Mouse (Mus musculus) forebrain, embryonic 11.5 days (tissue): ENCODE results near the gene Tdo2. TPM values are rescaled to one million over a fixed set of nuclear protein-coding genes. Genes with fewer than 3 reads are reported as not detected.

ENCODE experiments used
- ATAC-seq: fragments of 200-750 bp; cut with Nextera tagmentation; replicated peaks from 2 replicates; pipeline ENCODE4 v1.8.0; 2017; ENCODE audit warnings: moderate TSS enrichment; ENCODE audit not compliant: low FRiP score
- DNase-seq: peaks from one replicate; pipeline ENCODE4 v3.0.0-alpha.2; 2017; ENCODE audit warnings: low spot score
- H3K27ac ChIP-seq: fragments of 300-500 bp; sonication (generic); 2 replicates; pipeline ENCODE4 v1.5.1; 2014; ENCODE audit warnings: low read depth, low read length
- H3K27me3 ChIP-seq: fragments of 300-500 bp; sonication (generic); 2 replicates; pipeline ENCODE4 v1.6.1; 2014; ENCODE audit warnings: mild to moderate bottlenecking, low read length, mixed read lengths; ENCODE audit not compliant: control insufficient read depth, insufficient read depth
- H3K36me3 ChIP-seq: fragments of 300-500 bp; sonication (generic); 2 replicates; pipeline ENCODE4 v1.6.1; 2014; ENCODE audit warnings: mild to moderate bottlenecking, low read length, moderate library complexity, mixed read lengths; ENCODE audit not compliant: control insufficient read depth, insufficient read depth
- H3K4me1 ChIP-seq: fragments of 300-500 bp; sonication (generic); replicated peaks from 2 replicates; pipeline ENCODE4 v1.6.1; 2014; ENCODE audit warnings: low read length, mixed read lengths; ENCODE audit not compliant: control insufficient read depth, insufficient read depth
- H3K4me2 ChIP-seq: fragments of 300-500 bp; sonication (generic); 2 replicates; pipeline ENCODE4 v1.6.1; 2014; ENCODE audit warnings: low read depth, mild to moderate bottlenecking, low read length, moderate library complexity, mixed read lengths; ENCODE audit not compliant: severe bottlenecking
- H3K4me3 ChIP-seq: fragments of 300-500 bp; sonication (generic); 2 replicates; pipeline ENCODE4 v1.5.1; 2014; ENCODE audit warnings: low read depth, low read length
- H3K9ac ChIP-seq: fragments of 300-500 bp; sonication (generic); 2 replicates; pipeline ENCODE4 v1.6.1; 2014; ENCODE audit warnings: low read length
- H3K9me3 ChIP-seq: fragments of 300-500 bp; sonication (generic); 2 replicates; pipeline ENCODE4 v1.6.1; 2016; ENCODE audit warnings: low read length, mixed read lengths; ENCODE audit not compliant: control insufficient read depth
- WGBS: fragments of 180-500 bp; shearing (Covaris S2); extraction: QIAGEN DNeasy Blood & Tissue Kit; methylation state at CpG from one replicate; pipeline ENCODE4 v1.1.7; 2014; 5-methylcytosine and 5-hydroxymethylcytosine counted together
- polyA plus RNA-seq: library from polyadenylated mRNA; unstranded; fragments of >200 nt; fragmentation: Nextera tagmentation; extraction: Ambion mirVana; gene quantifications from 2 replicates; pipeline ENCODE4 v1.2.1, GENCODE M21; 2014

Tdo2 gene
- not detected in 2 replicates for polyA plus RNA-seq

DNA sequence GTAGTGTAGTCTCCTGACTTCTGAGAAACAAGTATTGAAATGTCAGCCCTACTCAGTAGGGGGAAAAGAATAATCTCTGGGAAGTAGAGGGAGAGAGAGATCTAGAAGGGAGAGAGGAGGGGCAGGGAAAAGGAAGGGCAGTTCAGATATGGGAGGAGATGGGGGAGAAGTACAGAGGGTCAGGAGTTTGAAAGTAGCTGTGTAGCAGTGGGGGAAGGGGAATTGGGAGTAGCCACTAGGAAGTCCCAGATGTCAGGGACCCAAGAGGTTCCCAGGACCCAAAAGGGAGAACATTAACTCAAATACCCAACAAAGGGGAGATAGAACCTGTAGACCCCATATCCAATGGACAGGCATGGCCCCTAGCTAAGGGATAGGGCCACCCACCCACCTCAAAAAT is at the start of gene Tdo2:
TSS of gene Tdo2 (minus strand) at position 101 of the 400 bp plus-strand sequence.
- no peak for DNase-seq
- H3K4me2 ChIP-seq, result no peak within 1 kb of the TSS
- H3K36me3 ChIP-seq, result no peaks in the 10 kb centered on the region
- no peak within 1 kb of the TSS for H3K27ac ChIP-seq
- H3K27me3 ChIP-seq, result no peaks in the 10 kb centered on the region
- no peak for ATAC-seq
- H3K4me3 ChIP-seq, result no peak within 1 kb of the TSS
- H3K9ac ChIP-seq, result no peak within 1 kb of the TSS
- no peaks in the 10 kb centered on the region for H3K9me3 ChIP-seq
- no peaks in the 10 kb centered on the region for H3K4me1 ChIP-seq

- Histone ChIP-seq H3K4me2 (no peak overlapping the region), H3K9me3 (no peaks in the 10 kb centered on the region), H3K4me3 (no peak overlapping the region), H3K27ac (no peak overlapping the region), H3K36me3 (no peaks in the 10 kb centered on the region), H3K4me1 (no peaks in the 10 kb centered on the region), H3K9ac (no peak overlapping the region), H3K27me3 (no peaks in the 10 kb centered on the region)
- 82% methylated on average over 3 of the region's 3 CpGs for WGBS
- ATAC-seq, result no peak
- no peak for DNase-seq
Observed at GRCm38 (mm10) chr3:82023065-82023464, 47.1 kb upstream of the Tdo2 start.

- no peak overlapping the region for H3K4me2 ChIP-seq
- H3K4me1 ChIP-seq, result no peaks in the 10 kb centered on the region
- no peaks in the 10 kb centered on the region for H3K27me3 ChIP-seq
- H3K36me3 ChIP-seq, result no peaks in the 10 kb centered on the region
- 90% methylated on average over 8 of the region's 8 CpGs for WGBS
- H3K9ac ChIP-seq, result no peak overlapping the region
- H3K9me3 ChIP-seq, result no peaks in the 10 kb centered on the region
- H3K27ac ChIP-seq, result no peak overlapping the region
- ATAC-seq, result no peak
- no peak overlapping the region for H3K4me3 ChIP-seq
- no peak for DNase-seq
Observed at GRCm38 (mm10) chr3:82022421-82022920, 46.5 kb upstream of the Tdo2 start.

GRCm38 (mm10) chr3:82014148-82014703 is 38.2 kb upstream of the Tdo2 start:
- H3K27me3 ChIP-seq, result no peaks in the 10 kb centered on the region
- no peaks in the 10 kb centered on the region for H3K4me1 ChIP-seq
- no peak overlapping the region for H3K27ac ChIP-seq
- H3K4me2 ChIP-seq, result no peak overlapping the region
- 63% methylated on average over 7 of the region's 7 CpGs for WGBS
- no peak overlapping the region for H3K9ac ChIP-seq
- DNase-seq (no peak), ATAC-seq (no peak)
- no peak overlapping the region for H3K4me3 ChIP-seq
- no peaks in the 10 kb centered on the region for H3K36me3 ChIP-seq
- H3K9me3 ChIP-seq, result no peaks in the 10 kb centered on the region

- Histone ChIP-seq H3K27me3 (no peaks in the 10 kb centered on the region), H3K36me3 (no peaks in the 10 kb centered on the region), H3K9me3 (no peaks in the 10 kb centered on the region), H3K4me3 (no peak overlapping the region), H3K4me2 (no peak overlapping the region), H3K9ac (no peak overlapping the region), H3K27ac (no peak overlapping the region), H3K4me1 (no peaks in the 10 kb centered on the region)
- 98% methylated on average over 1 of the region's 1 CpGs for WGBS
- no peak for ATAC-seq
- DNase-seq, result no peak
Observed at GRCm38 (mm10) chr3:82007002-82007401, 31.0 kb upstream of the Tdo2 start.

GRCm38 (mm10) chr3:81995988-81996387 is 20.0 kb upstream of the Tdo2 start:
- Histone ChIP-seq H3K36me3 (no peaks in the 10 kb centered on the region), H3K9ac (no peak overlapping the region), H3K27ac (no peak overlapping the region), H3K27me3 (no peaks in the 10 kb centered on the region), H3K4me1 (no peaks in the 10 kb centered on the region), H3K9me3 (no peaks in the 10 kb centered on the region), H3K4me3 (no peak overlapping the region), H3K4me2 (no peak overlapping the region)
- ATAC-seq (peak; percentile 68), DNase-seq (no peak)
- WGBS, result 3% methylated on average over 1 of the region's 1 CpGs

GRCm38 (mm10) chr3:81995371-81995770 is 19.4 kb upstream of the Tdo2 start:
- Histone ChIP-seq H3K9me3 (no peaks in the 10 kb centered on the region), H3K36me3 (no peaks in the 10 kb centered on the region), H3K4me1 (no peaks in the 10 kb centered on the region), H3K9ac (no peak overlapping the region), H3K27me3 (no peaks in the 10 kb centered on the region), H3K4me2 (no peak overlapping the region), H3K27ac (no peak overlapping the region), H3K4me3 (no peak overlapping the region)
- ATAC-seq, result no peak
- no peak for DNase-seq
- 44% methylated on average over 4 of the region's 4 CpGs for WGBS

- no peaks in the 10 kb centered on the region for H3K27me3 ChIP-seq
- H3K4me2 ChIP-seq, result no peak overlapping the region
- 72% methylated on average over 3 of the region's 3 CpGs for WGBS
- no peaks in the 10 kb centered on the region for H3K9me3 ChIP-seq
- DNase-seq (no peak), ATAC-seq (no peak)
- H3K9ac ChIP-seq, result no peak overlapping the region
- no peaks in the 10 kb centered on the region for H3K36me3 ChIP-seq
- H3K4me3 ChIP-seq, result no peak overlapping the region
- no peaks in the 10 kb centered on the region for H3K4me1 ChIP-seq
- H3K27ac ChIP-seq, result no peak overlapping the region
Observed at GRCm38 (mm10) chr3:81990531-81990930, 14.5 kb upstream of the Tdo2 start.

GRCm38 (mm10) chr3:81989692-81990141 is 13.7 kb upstream of the Tdo2 start:
- ATAC-seq (no peak), DNase-seq (no peak)
- Histone ChIP-seq H3K4me2 (no peak overlapping the region), H3K27me3 (no peaks in the 10 kb centered on the region), H3K4me3 (no peak overlapping the region), H3K27ac (no peak overlapping the region), H3K9ac (no peak overlapping the region), H3K36me3 (no peaks in the 10 kb centered on the region), H3K9me3 (no peaks in the 10 kb centered on the region), H3K4me1 (no peaks in the 10 kb centered on the region)
- WGBS, result 44% methylated on average over 2 of the region's 2 CpGs
